Mouse (Mus musculus): ENCODE results near the gene Mtfmt. TPM values are rescaled to one million over a fixed set of nuclear protein-coding genes. Genes with fewer than 3 reads are reported as not detected.

Mtfmt gene
- polyA plus RNA-seq, 1 experiment from 2014 or later, result 20.2 TPM

DNA sequence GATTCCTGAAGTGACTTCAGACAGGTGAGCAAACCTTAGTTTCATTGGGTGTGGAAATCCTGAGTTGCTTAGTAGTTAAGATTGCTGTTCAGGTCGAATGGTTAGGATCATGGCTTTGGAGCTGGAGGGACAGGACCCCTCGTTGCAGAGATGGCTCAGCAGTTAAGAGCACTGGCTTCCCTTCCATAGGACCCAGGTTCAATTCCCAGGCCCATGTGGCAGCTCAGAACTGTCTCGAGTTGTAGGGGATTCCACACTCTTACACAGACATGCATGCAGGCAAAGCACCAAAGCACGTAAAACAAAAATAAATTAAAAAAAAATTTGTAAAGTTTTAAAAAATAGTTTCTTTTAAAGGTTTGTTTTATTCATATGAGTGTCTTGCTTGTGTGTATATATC lies 371 bp upstream of the Mtfmt start:
- Histone ChIP-seq H3K4me2 (no peak overlapping the region; the same call in 1 of the 2 replicates), H3K36me3 (ENCODE audit: control insufficient read depth, insufficient read depth, low read length) (no peaks in the 10 kb centered on the region), H3K4me1 (replicated peaks; ENCODE audit: control insufficient read depth, insufficient read depth, low read length) (no peaks in the 10 kb centered on the region), H3K27ac (ENCODE audit: low read depth, low read length) (no peak overlapping the region), H3K9me3 (ENCODE audit: control insufficient read depth, low read length) (no peaks in the 10 kb centered on the region), H3K9ac (ENCODE audit: low read depth, low read length) (no peak overlapping the region; the same call in 1 of the 2 replicates), H3K4me3 (ENCODE audit: low read depth, low read length) (no peak overlapping the region), H3K27me3 (replicated peaks; ENCODE audit: control insufficient read depth, insufficient read depth, low read length) (no peaks in the 10 kb centered on the region)
- DNase-seq (ENCODE audit: low spot score), result no peak
- 70% methylated on average over 4 of the region's 4 CpGs for WGBS
- ATAC-seq (replicated peaks; ENCODE audit: low FRiP score), result no peak

DNA sequence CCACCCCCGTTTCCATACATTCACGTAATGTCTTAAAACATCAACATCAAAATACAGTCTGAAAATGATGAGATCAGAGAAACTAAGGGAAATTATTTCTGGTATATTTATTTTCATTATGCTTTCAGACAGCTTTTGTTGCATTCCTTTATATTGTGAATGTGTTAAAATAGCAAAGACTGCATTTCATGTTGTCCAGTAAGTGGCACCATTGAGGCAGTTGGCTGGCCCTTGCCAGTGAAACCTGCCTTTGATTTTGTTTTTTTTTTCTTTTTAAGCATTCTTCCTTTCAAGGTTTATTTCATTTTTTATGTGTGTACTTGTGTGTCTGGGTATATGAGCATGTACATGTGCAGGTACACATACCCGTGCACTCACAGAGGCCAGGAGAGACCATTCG lies 9.1 kb downstream of the Mtfmt start:
- Histone ChIP-seq H3K4me1 (replicated peaks; ENCODE audit: control insufficient read depth, insufficient read depth, low read length) (no peaks in the 10 kb centered on the region), H3K4me3 (ENCODE audit: low read depth, low read length) (no peak overlapping the region), H3K4me2 (no peak overlapping the region), H3K9ac (ENCODE audit: low read depth, low read length) (no peak overlapping the region), H3K27me3 (replicated peaks; ENCODE audit: control insufficient read depth, insufficient read depth, low read length) (no peaks in the 10 kb centered on the region), H3K27ac (ENCODE audit: low read depth, low read length) (no peak overlapping the region), H3K36me3 (ENCODE audit: control insufficient read depth, insufficient read depth, low read length) (peaks cover 33% of the 10 kb centered on the region), H3K9me3 (ENCODE audit: control insufficient read depth, low read length) (no peaks in the 10 kb centered on the region)
- 96% methylated on average over 4 of the region's 4 CpGs for WGBS
- no peak for DNase-seq (ENCODE audit: low spot score)
- ATAC-seq (replicated peaks; ENCODE audit: low FRiP score), result no peak

DNA sequence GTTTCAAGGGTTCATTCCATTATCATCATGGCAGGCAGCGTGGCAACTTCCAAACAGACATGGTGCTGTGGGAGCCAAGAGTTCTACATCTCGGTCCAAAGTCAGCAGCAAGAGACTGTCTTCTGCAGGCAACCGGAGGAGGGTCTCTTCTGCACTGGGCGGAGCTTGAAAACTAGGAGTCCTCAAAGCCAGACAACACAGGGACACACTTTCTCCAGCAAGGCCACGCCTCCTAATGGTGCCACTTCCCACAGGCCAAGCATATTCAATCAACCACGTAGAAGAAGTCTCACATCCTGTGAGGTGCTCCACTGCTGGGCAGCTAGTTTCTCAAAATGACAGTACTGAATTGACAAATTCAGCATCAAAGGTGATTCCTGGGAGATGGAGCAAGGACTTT lies 12.4 kb downstream of the Mtfmt start:
- H3K4me1 ChIP-seq (replicated peaks; ENCODE audit: control insufficient read depth, insufficient read depth, low read length), result no peaks in the 10 kb centered on the region
- WGBS, result 86% methylated on average over 6 of the region's 6 CpGs
- H3K9ac ChIP-seq (ENCODE audit: low read depth, low read length), result no peak overlapping the region
- H3K36me3 ChIP-seq (ENCODE audit: control insufficient read depth, insufficient read depth, low read length), result peaks cover 26% of the 10 kb centered on the region
- ATAC-seq (replicated peaks; ENCODE audit: low FRiP score), result no peak
- DNase-seq (ENCODE audit: low spot score), result no peak
- H3K4me2 ChIP-seq, result no peak overlapping the region
- no peak overlapping the region for H3K4me3 ChIP-seq (ENCODE audit: low read depth, low read length)
- no peak overlapping the region for H3K27ac ChIP-seq (ENCODE audit: low read depth, low read length)
- no peaks in the 10 kb centered on the region for H3K27me3 ChIP-seq (replicated peaks; ENCODE audit: control insufficient read depth, insufficient read depth, low read length)
- no peaks in the 10 kb centered on the region for H3K9me3 ChIP-seq (ENCODE audit: control insufficient read depth, low read length)

DNA sequence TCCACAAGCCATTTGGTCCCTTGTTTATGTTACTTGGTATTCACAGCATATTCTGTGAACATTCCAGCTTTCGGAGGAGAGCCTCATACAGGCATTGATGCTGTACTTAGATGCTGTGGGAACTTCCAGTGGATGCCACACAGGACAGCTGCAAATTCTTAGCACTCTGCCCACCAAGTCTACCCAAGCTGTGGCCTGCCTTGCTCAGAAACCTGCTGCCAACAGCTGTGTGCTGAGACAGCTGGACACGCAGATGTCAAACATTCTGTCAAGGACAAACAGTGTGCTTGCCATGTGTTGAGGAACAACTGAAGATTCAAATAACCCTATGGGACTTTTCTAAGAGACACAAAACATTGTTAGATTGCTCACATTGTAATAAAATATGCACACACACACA lies 23.4 kb downstream of the Mtfmt start:
- ATAC-seq (replicated peaks; ENCODE audit: low FRiP score) (no peak), DNase-seq (ENCODE audit: low spot score) (no peak)
- Histone ChIP-seq H3K4me3 (ENCODE audit: low read depth, low read length) (no peak overlapping the region), H3K9me3 (ENCODE audit: control insufficient read depth, low read length) (no peaks in the 10 kb centered on the region), H3K4me1 (replicated peaks; ENCODE audit: control insufficient read depth, insufficient read depth, low read length) (peaks cover 13% of the 10 kb centered on the region), H3K27ac (ENCODE audit: low read depth, low read length) (no peak overlapping the region), H3K36me3 (ENCODE audit: control insufficient read depth, insufficient read depth, low read length) (no peaks in the 10 kb centered on the region), H3K4me2 (no peak overlapping the region), H3K9ac (ENCODE audit: low read depth, low read length) (no peak overlapping the region), H3K27me3 (replicated peaks; ENCODE audit: control insufficient read depth, insufficient read depth, low read length) (no peaks in the 10 kb centered on the region)
- WGBS, result 84% methylated on average over 2 of the region's 2 CpGs

DNA sequence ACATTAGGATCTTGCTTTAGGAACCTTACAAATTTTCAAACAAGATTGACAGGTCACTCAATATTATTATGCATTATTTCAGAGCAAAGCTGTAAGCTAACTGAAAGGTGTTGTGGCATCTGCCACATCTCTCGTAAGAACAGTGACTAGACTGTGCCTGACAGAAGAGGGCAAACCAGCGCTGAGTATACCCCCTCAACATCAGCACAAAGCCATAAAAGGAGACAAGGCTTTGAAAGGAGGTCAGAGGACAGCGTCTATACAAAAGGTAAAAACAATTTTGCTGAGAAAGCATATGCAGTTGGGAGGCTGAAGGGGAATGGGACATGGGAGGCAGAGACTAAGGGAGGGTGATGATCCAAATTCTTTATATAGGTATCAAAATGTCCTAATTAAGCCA lies 24.6 kb downstream of the Mtfmt start:
- Histone ChIP-seq H3K4me3 (ENCODE audit: low read depth, low read length) (peak overlapping the region; percentile 81; the same call in 1 of the 2 replicates), H3K4me2 (peak overlapping the region; percentile 81), H3K27me3 (replicated peaks; ENCODE audit: control insufficient read depth, insufficient read depth, low read length) (no peaks in the 10 kb centered on the region), H3K4me1 (replicated peaks; ENCODE audit: control insufficient read depth, insufficient read depth, low read length) (peaks cover 13% of the 10 kb centered on the region), H3K36me3 (ENCODE audit: control insufficient read depth, insufficient read depth, low read length) (no peaks in the 10 kb centered on the region), H3K9ac (ENCODE audit: low read depth, low read length) (no peak overlapping the region), H3K27ac (ENCODE audit: low read depth, low read length) (no peak overlapping the region), H3K9me3 (ENCODE audit: control insufficient read depth, low read length) (no peaks in the 10 kb centered on the region)
- DNase-seq (ENCODE audit: low spot score) (no peak), ATAC-seq (replicated peaks; ENCODE audit: low FRiP score) (no peak)
- WGBS, result 59% methylated on average over 3 of the region's 3 CpGs

DNA sequence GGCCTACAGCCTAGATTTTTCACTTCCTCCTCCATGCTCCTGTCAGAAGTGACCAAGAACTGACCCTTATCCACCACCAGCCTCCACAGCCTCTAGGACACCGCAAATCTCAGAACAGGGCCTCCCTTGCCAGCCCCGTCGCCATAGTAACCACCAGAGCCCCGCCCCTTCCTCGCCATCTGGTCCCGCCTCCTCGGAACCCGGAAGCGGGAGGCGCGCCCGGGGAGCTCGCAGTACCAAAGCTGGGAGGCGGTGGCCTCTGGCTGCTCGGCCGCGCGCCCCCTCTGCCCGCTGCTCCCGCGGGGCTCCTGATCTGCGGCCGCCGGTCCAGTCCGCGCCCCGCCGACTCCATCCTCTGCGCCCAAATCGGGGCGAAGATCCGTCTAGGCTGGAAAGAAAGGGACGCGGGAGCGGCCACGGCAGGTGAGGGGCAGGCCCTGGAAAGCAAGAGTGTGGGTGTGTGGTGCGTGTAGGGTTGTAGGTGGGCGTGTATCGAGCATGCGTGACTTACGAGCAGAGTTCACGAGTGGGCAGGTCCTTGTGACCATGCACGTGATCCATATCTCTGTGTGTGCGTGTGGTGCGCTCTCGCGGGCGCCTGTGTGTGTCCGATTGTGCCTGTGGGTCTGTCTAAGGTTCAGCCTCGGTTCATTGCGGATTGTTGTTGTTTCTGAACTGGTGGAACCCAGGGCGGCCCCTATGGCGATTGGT lies 25.3 kb downstream of the Mtfmt start, which contains the start of gene Spg21:
Spg21 (plus strand) TSS at position 216 of the 711 bp plus-strand sequence.
- Histone ChIP-seq H3K4me3 (ENCODE audit: low read depth, low read length) (peak within 1 kb of the TSS; percentile 81), H3K27me3 (replicated peaks; ENCODE audit: control insufficient read depth, insufficient read depth, low read length) (no peaks in the 10 kb centered on the region), H3K4me2 (peak within 1 kb of the TSS; percentile 81), H3K4me1 (replicated peaks; ENCODE audit: control insufficient read depth, insufficient read depth, low read length) (peaks cover 13% of the 10 kb centered on the region), H3K9me3 (ENCODE audit: control insufficient read depth, low read length) (no peaks in the 10 kb centered on the region), H3K27ac (ENCODE audit: low read depth, low read length) (peak within 1 kb of the TSS; percentile 78; the same call in 1 of the 2 replicates), H3K9ac (ENCODE audit: low read depth, low read length) (peak within 1 kb of the TSS; percentile 77), H3K36me3 (ENCODE audit: control insufficient read depth, insufficient read depth, low read length) (peaks cover 4% of the 10 kb centered on the region)
- DNase-seq (ENCODE audit: low spot score) (peak; percentile 97), ATAC-seq (replicated peaks; ENCODE audit: low FRiP score) (peak; percentile 92)
- under 1% methylated on average over 53 of the region's 53 CpGs for WGBS

DNA sequence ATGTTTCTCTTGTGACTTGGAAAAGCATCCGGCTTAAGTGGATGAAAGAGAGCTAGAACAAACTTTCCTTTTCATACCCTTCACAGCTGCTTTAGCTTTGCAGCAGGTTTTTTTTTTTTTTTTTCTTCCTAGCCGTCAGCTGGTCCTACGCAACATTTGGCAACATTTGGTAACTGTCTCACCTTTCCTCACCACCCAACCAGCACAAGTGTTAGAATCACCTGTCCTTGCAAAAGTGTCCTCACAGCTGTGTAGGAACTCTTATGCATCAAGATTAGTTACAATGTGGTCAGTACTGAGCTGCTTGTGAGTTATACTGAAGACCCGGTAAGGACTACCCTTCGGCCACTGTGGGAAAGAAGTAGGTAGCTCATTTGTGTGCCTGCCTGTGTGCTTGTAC lies 27.0 kb downstream of the Mtfmt start:
- ATAC-seq (replicated peaks; ENCODE audit: low FRiP score) (no peak), DNase-seq (ENCODE audit: low spot score) (no peak)
- peaks cover 13% of the 10 kb centered on the region for H3K4me1 ChIP-seq (replicated peaks; ENCODE audit: control insufficient read depth, insufficient read depth, low read length)
- H3K27me3 ChIP-seq (replicated peaks; ENCODE audit: control insufficient read depth, insufficient read depth, low read length), result no peaks in the 10 kb centered on the region
- no peak overlapping the region for H3K4me3 ChIP-seq (ENCODE audit: low read depth, low read length)
- WGBS, result 90% methylated on average over 5 of the region's 5 CpGs
- peaks cover 6% of the 10 kb centered on the region for H3K36me3 ChIP-seq (ENCODE audit: control insufficient read depth, insufficient read depth, low read length)
- no peaks in the 10 kb centered on the region for H3K9me3 ChIP-seq (ENCODE audit: control insufficient read depth, low read length)
- H3K27ac ChIP-seq (ENCODE audit: low read depth, low read length), result no peak overlapping the region
- no peak overlapping the region for H3K9ac ChIP-seq (ENCODE audit: low read depth, low read length)
- H3K4me2 ChIP-seq, result no peak overlapping the region; the same call in 1 of the 2 replicates

DNA sequence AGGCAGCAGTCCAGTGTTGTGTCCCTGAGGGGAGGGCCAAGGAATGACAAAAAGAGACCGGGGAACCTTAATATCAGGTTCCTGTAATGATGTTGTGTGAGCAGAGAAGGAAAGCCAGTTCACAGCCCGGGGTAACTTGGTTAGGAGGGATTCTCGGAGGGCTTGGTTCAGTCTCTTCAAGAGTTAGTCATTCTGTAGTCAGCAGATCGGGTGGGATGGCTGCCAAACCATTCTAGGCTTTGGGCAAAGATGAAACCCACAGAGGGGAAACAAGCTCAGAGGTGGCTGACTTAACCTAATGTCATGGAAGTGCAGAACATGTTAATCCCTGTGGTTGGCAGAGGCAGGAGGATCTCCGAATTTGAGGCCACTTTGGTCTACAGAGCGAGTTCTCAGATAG lies 28.6 kb downstream of the Mtfmt start:
- no peak overlapping the region for H3K4me2 ChIP-seq
- DNase-seq (ENCODE audit: low spot score), result no peak
- no peaks in the 10 kb centered on the region for H3K9me3 ChIP-seq (ENCODE audit: control insufficient read depth, low read length)
- peaks cover 13% of the 10 kb centered on the region for H3K4me1 ChIP-seq (replicated peaks; ENCODE audit: control insufficient read depth, insufficient read depth, low read length)
- no peaks in the 10 kb centered on the region for H3K27me3 ChIP-seq (replicated peaks; ENCODE audit: control insufficient read depth, insufficient read depth, low read length)
- ATAC-seq (replicated peaks; ENCODE audit: low FRiP score), result no peak
- no peak overlapping the region for H3K9ac ChIP-seq (ENCODE audit: low read depth, low read length)
- H3K36me3 ChIP-seq (ENCODE audit: control insufficient read depth, insufficient read depth, low read length), result peaks cover 6% of the 10 kb centered on the region
- H3K4me3 ChIP-seq (ENCODE audit: low read depth, low read length), result no peak overlapping the region
- no peak overlapping the region for H3K27ac ChIP-seq (ENCODE audit: low read depth, low read length)
- 89% methylated on average over 6 of the region's 6 CpGs for WGBS

DNA sequence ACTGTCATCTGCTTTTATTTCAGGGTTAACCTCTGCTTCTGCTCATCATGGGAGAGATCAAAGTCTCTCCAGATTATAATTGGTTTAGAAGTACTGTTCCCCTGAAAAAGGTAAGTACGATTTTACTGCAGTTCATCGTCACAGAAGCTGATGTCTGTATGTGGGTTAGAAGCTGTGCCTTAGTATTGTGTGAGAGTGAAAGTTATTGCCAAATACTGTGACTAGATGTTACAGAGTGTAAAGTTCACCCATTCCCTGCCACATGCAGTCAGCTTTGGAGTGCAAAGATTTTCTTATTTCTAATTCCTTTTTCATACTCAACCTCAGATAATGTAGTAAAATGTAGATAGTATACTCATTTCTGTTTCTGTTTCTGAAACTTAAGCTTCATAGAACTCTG lies 29.7 kb downstream of the Mtfmt start:
- Histone ChIP-seq H3K4me1 (replicated peaks; ENCODE audit: control insufficient read depth, insufficient read depth, low read length) (peaks cover 13% of the 10 kb centered on the region), H3K4me3 (ENCODE audit: low read depth, low read length) (no peak overlapping the region), H3K9me3 (ENCODE audit: control insufficient read depth, low read length) (no peaks in the 10 kb centered on the region), H3K9ac (ENCODE audit: low read depth, low read length) (no peak overlapping the region), H3K4me2 (no peak overlapping the region), H3K27me3 (replicated peaks; ENCODE audit: control insufficient read depth, insufficient read depth, low read length) (no peaks in the 10 kb centered on the region), H3K27ac (ENCODE audit: low read depth, low read length) (no peak overlapping the region), H3K36me3 (ENCODE audit: control insufficient read depth, insufficient read depth, low read length) (peaks cover 8% of the 10 kb centered on the region)
- ATAC-seq (replicated peaks; ENCODE audit: low FRiP score) (no peak), DNase-seq (ENCODE audit: low spot score) (no peak)
- WGBS, result 90% methylated on average over 2 of the region's 2 CpGs

Measured in liver, embryonic 11.5 days (tissue).